Mouse (Mus musculus): ENCODE measurements around the gene Tmem121.

DNA sequence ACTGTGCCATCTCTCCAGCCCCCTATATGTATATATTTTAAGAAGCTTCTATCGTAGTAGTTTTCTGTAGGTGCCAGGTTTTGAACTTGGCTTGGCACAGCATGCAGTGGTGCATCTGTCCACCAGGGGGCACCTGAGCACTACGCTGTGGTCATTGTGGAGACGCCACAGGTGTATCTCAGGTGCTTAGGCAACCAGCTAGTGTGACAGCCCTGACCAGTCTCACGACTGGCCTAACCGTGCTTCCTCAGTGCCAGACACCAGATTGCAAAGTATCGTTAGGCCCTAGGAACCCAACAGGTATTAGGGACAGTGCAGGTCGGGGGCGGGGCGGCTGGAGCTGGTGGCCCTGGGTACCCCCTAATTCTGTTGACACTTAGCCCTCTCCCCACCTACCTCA lies 35.6 kb downstream of the Tmem121 start:
- no peak for TF ChIP-seq GATA1 (IDR thresholded peaks at IDR 0.05; ENCODE audit: borderline replicate concordance, low read length)
- TF ChIP-seq FLI1 (IDR thresholded peaks at IDR 0.05; ENCODE audit: low read length) = no peak
